Mouse (Mus musculus): Measurements from ENCODE around the gene Ube2dnl2.

The Ube2dnl2 gene

GRCm38 (mm10) chrX:114907282-114907681 lies at the start of gene Ube2dnl2:
Gene Ube2dnl2, plus strand, starts transcription at chrX:114907582.
- DNase-seq, result no peak

GRCm38 (mm10) chrX:114895489-114895888 lies 11.9 kb upstream of the Ube2dnl2 start:
- no peak for DNase-seq

- no peak for DNase-seq
Measured at GRCm38 (mm10) chrX:114897506-114897905, 9.9 kb upstream of the Ube2dnl2 start.

GRCm38 (mm10) chrX:114903391-114903790 lies 4.0 kb upstream of the Ube2dnl2 start:
- DNase-seq, result no peak

GRCm38 (mm10) chrX:114904712-114905111 lies 2.7 kb upstream of the Ube2dnl2 start, which contains the start of gene Ube2dnl1:
Gene Ube2dnl1, plus strand, starts transcription at chrX:114905012.
- no peak for DNase-seq

DNA sequence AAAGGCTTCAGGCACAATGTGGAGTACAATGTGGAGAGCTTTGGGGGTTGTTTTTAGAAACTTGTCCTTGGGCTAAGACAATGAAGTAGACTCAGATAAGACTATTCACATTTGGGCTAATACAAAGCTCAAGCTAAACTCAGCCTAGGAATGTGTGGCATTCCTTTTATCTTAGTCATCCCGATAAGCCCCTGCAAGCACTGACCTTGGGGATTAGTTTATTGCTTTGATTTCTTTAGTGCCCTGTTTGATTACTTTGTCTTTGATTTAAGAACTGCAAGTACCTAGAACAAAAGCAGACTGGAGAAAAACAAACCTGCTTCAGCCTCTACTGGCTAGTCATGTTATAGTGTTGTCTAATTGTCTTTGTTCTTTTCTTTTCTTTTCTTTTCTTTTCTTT lies 47.7 kb downstream of the Ube2dnl2 start:
- DNase-seq, result no peak

All from spleen, adult 18-20 months (tissue).